Mouse (Mus musculus) yolk sac, embryonic 10.5 days (tissue): ENCODE measurements around the gene Fanca.

ENCODE experiments used
- DNase-seq: peaks from one replicate; pipeline ENCODE4 v3.0.0-alpha.2; 2017; ENCODE audit warnings: low spot score

Fanca gene

DNA sequence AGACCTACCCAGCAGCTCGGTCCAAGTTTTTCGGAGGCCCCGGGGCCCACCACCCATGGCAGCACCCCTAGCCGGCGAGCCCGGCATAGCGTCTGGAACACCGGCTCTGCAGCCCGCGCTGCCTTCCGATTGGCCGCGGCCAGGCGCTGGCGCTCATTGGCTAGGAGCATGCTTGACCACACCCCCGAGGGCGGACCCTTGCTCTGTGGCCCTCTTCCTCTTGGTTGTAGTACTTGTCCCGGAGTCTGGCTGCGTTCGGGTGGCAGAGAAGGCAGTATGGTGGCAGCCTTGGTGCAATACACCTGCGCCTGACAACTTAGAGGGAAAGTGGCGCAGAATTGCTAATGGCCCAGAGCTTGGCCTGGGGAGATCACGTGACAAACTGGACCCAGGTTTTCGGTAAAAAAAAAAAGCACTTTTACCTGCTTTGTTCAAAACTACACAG, at the start of gene Fanca:
Gene Fanca (minus strand): TSS at position 110 of the 445 bp plus-strand sequence.
- peak; percentile 95 for DNase-seq

DNA sequence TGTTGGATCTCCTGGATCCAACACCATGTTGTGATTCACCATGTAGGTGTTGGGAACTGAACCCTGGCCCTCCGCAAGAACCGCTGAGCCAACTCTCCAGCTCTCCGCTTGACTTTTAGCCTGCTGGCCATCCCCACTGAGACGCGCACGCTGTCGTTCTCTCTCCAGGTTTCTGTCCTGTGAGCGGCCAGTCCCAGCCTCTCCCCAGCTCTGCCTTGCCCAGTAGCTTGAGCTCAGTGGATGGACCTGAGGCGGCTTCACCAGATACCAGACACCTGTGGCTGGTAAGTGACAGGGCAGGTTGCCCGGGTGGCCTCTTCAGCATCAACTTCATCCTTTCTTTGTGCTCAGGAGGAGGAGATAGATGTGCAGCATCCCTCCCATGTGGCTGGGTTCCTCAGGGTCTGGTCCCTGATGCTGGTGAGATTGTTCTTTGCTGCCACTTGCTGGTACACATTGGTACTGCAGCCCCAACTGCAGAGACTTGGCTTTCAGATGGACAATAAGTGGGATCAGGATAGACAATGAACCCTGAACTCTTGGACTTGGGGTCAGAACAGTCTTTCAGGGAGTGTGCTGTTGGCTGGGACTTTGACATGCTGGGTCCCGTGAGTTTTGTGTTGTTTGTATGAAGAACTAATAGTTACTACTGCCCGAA, 42.8 kb upstream of the Fanca start:
- DNase-seq = peak; percentile 73

DNA sequence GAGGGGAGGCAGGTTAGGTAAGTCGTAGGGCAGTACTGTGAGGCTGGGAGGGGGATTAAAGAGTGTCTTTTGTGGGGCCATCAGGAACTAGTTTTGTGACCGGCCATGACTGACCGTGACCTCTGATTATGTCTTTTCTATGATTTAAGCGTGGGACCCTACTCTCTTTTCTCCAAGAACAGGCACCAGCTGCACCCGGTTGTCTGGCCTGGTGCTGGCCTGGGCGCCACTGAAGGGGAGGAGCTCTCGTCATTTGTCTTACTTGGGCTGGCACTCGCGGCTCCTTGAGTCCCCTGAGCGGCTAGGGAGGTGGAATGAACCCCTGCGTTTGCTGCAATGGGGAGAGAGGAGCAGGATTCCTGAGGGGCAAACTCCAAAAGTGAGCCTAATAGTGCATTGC, 34.8 kb upstream of the Fanca start:
- DNase-seq = no peak

DNA sequence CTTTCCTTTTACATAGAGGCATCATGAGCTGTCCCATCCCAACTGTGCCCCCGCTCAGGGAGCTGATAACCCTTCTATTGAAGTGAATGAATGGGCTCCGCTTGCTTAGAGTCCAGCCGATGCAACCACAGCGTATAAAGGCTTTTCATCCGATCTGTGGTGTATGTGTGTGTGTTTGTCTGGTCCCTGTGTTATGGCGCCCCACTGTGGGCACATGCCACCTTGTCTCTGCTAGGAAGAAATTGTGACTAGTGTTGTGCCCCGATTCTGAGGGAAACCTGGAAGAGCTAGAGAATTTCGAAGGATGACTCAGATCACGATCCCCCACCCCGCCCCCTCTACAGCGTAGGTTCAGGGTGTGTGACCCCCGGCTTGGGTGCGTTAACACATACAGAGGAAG, 34.4 kb upstream of the Fanca start:
- DNase-seq = no peak

DNA sequence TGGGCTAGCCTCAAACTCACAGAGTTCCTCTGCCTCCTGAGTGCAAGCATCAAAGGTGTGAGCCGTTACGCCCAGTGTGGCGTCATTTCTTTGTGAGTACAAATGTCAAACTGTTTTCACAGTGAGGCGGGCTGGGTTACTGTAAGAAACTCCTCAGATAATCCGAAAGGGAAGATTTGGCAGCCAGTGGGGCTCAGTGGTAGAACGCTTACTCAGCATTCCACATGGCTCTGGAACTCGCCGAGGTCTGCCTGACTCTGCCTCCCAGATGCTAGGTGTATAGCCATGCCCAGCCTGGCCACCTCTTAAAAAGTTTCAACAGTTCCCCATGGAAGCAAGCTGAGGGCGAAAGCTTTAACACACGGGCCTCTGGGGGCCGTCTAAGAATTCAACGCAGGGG, 33.7 kb upstream of the Fanca start:
- no peak for DNase-seq

DNA sequence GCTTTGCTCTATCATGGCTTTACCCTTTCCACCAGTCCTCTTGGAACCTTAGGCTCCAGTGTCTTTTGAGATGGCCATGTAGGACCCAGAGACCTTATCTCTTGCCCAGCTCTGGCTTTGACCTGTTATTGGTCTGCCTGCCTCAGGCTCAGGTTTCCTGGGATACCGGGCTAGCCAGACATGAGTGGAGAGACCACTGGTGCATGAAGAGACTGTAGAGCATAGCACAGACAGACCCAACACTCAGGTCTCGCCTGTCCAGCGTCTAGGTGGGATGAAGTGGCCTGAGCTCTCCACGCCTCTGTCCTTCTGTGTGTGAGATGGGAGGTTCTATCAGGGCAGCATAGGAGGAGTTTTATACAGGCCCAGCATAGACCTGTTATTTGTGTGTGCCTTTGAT, 30.7 kb upstream of the Fanca start:
- DNase-seq = no peak

DNA sequence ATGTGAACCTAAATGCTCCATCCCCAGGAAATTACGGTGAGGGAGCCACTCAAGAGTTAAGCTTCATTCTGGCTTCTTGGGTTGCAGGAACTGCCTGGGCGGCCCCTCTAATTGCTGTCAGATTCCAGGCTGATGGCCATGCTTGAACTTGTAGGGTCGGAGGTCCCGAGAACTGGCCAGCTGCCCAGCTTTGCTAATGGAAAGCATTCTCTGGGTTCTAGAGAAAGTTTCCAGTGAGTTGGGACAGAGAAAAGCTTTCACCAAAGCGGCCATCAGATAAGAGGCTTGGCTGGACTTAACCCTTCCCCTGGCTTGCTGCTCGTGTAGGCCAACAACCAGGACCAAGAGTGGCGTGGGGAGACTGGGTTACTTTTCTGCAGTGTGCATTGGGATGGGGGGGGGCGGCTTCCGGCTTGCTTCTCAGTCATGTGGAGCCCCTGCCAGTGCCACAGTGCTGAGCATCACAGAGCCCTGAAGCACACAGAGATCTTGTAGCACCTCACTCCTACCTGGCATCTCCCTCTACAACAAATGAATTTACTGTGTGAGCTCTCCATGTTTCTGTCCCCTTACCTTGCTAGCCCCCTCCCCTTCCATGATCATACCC, 30.0 kb upstream of the Fanca start:
- DNase-seq = no peak

DNA sequence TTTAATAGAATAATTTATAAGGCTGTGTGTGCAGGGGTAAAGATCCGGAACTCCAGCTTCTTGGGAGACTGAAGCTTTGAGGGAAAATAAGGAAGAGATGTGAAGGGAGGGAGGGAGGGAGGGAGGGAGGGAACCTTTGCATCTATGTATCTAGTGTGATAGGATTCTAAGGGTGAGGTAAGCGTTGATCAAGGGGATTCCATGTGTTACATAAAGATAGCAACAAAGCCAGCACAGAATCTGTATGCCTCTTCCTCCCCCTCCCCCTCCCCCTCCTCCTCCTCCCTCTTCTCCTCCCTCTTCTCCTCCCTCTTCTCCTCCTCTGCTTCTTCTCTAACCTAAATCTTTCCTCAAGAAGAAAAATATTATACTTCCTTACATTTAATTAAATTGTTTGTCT, 28.9 kb upstream of the Fanca start:
- no peak for DNase-seq

DNA sequence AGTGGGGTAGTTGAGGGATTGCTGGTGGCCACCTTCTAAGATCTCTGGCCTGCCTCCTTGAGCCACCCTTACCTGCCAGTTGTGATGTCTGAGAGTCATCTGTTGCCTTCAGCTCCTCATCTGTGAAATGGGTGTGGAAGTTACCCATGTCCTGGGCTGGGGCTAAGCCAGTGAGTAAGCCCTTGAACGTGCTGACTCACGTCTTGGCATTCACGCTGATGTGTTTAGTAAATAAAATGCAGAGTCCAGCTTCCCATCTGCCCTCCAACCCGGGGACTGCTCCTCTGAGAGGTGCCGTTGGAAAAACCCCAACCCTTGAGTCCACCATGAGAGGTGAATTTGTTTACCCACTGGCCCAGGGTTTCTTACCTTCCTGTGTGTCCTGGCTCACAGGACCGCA, 27.5 kb upstream of the Fanca start:
- DNase-seq = no peak

DNA sequence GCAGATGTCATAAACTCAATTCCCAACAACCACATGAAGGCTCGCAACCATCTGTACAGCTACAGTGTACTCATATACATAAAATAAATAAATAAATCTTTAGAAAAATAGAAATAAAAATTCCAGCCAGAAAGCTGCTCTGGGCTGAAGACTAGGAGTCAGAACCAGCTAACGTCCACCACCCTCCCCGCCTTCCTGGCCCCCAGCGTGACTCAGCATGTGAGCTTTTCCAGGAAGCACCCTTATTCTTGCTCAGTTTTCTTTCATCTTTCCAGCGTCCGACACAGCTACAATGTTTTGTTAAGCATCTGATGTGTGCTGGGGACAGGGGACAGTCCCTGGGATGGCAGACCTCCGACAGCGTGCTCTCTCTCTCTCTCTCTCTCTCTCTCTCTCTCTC, 26.8 kb upstream of the Fanca start:
- no peak for DNase-seq

DNA sequence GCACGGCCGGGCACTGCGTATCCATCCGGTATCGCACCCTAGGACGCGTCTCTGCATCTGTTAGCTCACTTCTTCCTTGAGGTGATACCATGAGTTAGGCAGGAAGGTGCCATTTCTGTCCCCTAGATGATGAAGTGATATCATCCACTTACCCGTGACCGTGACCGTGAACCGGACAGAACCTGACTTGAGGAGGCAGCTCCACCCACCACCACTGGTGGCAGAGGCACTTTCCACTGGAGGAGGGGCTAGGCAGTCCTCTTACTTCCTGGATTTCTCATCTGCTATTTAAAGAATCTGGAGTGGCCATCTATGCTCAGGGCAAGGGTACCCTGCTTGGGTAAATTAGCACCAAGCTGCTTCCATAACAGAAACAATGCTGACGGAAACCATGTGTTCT, 25.0 kb upstream of the Fanca start:
- DNase-seq = no peak

DNA sequence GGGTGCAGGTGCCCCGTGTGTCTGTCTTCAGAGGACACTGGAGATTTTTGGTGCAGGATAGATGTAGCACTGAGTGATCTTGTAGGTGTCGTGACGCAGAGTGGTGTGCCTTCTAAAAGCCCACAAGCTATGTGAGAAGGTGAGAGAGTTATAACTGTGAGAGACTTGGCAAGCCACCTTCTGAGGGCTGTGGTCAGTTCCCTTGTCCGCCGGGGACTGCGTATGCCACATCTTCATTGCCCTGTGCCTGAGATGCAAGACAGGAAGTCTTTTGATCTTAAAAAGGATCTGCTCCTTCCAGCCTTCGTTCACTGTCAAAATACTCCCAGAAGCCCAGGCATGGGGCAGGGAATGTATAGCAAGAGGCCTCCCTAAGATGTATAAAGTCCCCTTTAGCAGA, 24.5 kb upstream of the Fanca start:
- DNase-seq = no peak

DNA sequence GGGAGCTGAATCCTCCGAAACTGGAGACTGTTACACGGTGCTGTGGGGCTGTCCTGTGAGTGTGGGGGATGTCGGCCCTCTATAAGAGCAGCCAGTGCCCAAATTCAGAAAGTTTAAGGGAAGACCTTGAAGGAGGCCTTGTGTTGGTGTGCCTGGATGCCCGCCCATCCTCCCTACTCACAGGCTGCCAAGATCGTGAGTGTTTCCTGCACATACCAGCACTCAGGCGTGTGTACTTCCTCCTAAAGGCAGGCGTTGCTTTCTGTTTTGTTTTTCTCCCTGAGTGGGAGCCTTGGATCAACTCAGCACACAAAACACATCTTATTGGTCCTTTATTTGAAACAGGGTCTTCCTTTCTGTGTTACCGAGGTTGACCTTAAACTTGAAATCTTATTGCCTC, 23.9 kb upstream of the Fanca start:
- no peak for DNase-seq

DNA sequence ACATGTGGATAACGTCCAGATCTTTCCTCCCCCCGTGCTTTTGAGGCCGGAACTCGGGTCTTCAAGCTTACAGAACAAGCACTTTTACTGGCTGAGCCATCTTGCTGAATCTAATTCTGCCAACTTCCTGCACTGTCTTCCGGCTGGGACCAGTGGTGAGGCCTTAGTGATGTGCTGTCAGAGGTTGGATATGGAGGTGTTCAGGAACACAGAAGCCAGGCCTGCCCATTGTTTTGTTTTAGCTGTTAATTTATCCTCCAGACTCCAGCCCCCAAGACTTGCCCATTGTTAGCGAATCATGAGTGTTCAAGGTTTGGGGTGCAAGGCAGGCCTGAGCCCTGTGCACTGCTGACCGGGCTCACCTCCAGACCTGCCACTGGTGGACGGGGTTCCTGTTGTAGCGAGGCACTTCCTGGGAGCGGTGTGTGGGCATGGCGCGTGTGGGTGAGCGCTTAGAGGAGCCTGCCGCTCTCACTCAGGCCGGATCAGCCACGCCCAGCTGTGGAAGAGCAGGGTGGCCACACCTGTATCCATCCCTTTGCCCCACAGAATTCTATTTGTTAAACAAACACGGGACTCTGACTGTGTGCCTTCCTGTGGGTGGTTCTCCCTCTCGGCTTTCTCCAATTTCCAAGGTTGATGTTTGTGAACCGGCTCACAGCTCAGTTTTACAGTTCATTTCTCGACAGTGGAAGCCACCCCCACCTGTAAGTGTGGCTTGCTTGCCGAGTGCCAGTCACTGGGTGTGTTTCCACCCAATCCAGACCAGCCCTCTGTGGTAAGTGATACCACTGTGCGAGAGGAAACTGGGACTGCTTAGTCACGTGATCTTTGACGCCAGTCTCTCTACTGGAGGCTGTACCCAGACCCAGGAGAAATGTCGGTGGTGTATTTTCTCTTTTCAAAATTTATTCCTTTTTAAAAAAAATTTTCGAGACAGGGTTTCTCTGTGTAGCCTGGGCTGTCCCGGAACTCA, 23.0 kb upstream of the Fanca start:
- DNase-seq = no peak

DNA sequence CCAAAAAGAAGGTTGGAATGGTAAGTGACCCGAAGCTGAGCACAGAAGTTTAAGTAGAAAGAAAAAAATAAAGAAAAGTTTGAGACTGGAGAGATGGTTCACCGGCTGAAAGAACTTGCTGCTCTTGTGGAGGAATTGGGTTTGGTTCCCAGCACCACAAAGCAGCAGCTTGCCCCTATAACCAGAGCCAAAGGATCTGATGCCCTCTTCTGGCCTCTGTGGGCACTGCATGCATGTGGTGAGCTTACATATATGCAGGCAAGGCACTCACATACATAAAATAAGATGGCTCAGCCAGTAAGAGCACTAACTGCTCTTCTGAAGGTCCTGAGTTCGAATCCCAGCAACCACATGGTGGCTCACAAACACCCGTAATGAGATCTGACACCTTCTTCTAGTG, 21.7 kb upstream of the Fanca start:
- DNase-seq = no peak

DNA sequence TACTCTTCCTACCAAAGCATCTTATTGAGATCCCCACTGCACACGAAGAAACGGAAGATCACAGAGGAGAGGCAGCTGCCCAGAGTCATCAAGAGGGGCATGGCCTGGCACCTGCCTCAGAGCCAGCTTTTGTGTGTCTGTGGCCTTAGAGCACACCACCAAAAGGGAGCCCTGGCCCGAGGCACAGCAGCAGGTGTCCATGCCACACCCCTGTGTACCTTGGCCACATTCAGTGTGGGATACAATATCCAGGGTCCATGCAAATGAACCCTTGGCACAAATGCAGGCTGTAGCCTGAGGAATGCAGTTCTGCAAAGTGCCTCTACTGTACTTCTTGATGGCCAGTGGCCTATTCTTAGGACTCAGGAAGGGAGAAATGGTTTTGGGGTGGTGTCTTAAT, 19.1 kb upstream of the Fanca start:
- DNase-seq = no peak

DNA sequence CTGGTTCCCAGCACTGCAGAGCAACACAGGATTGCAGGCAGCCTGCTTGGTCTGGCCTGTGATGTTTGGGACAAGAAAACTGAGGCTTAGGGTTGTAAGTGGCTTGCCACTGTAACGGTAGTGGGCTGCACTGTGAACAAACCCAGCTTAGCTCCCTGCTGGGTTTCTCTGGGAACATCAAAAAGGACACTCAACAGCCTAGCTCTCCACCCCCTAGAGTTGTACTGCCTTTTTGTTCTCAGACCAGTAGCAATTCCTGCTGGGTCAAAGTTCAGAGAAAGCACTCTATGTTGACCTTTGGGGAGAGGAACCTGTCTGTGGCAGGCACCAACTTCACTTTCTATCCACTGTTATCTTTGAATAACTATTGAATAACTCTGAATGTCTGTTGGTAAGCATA, 16.1 kb upstream of the Fanca start:
- peak; percentile 40 for DNase-seq

DNA sequence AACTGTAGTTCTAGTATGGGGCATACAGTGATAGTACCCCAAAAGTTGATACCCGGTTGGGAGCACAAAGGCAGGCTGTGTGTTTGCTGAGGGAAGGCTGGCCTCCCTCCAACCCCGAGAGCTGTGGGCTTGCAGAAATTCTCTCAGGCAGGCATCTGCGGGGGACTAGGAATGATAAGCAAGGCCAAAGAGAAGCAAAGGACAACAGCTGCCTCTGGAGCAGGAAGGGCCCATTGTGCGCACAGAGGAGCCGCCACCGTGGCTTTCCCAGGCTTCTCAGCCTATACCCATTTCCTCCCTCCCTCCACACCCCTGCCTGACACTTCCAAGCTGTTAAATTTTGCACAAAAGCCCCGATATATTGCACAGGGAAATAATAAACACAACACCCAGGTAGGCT, 15.5 kb upstream of the Fanca start:
- no peak for DNase-seq

DNA sequence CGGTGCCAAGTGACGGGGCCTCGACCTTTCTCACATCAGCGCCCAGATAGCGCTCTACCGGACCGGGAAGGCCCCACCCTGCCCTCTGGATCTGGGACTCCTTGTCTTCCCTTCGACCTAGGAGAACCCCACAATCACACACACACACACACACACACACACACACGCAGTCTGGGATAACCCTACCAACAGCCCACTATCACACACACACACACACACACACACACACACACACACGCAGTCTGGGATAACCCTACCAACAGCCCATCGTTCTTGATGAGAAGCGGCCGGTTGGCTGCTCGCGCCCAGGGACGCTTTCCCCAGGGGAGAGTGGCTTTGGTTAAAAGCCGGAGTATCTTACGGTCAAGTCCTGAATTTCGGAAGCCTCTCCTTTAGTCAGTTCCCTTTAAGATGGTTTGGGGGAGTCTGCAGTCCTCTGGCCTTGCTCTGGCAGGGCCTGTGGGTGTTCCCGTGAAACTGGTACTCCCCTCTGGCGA, 14.8 kb upstream of the Fanca start:
- peak; percentile 9 for DNase-seq

DNA sequence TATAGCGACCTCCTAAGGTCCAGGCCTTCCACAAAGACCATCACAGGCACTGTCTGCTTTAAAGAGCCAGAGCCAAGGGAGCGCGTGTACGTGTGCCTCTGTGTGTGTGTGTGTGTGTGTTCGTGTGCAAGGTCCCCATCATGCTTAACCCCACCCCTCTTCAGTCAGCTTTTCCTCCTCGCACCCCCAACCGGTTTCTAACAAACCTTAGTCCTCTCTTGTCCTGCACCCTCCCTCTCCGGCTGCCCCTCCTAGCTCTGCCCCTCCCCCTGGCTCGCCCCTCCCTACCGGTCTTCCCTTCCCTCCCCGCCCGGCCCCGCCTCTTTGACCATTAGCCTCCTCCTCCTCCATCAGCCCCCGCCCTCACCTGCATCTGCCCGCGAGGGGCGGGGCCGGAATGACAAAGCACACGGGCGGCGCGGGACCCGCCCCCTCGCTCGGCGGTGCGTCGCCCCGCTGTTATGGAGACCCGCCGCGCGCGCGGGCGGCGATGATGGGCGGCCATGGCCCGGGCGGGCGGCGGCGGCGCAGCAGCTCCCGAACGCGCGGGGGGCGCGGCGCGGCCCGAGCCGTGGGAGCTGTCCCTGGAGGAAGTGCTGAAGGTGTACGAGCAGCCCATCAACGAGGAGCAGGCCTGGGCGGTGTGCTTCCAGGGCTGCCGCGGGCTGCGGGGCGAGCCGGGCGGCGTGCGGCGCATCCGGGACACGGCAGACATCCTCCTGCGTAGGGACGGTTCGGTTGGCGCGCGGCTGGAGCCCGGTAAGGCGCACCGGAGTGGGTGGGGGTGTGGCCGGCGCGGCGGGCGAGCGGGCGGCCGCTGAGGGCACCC, 14.1 kb upstream of the Fanca start, which contains the start of gene Spire2:
Gene Spire2 (plus strand): TSS at position 452 of the 829 bp plus-strand sequence.
- DNase-seq = peak; percentile 95

DNA sequence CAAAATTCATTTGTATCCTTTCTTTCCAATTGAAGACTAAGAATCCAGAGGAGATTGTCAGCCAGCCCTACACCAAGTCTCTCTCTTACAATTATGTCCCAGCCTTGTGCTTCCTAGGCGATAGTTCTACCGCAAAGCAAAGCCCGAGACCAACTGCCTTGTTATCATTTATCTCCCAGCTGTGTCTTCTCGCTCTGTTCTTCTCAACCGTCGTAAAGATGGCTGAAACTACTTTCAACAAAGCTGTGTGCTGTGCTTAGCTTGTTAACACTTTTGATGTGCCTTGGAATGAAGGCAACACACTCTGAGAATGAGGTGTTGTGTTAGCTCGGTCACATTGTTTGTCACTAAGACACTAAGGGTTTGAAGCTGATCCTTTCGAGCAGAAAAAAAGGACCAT, 13.4 kb upstream of the Fanca start:
- DNase-seq = no peak

DNA sequence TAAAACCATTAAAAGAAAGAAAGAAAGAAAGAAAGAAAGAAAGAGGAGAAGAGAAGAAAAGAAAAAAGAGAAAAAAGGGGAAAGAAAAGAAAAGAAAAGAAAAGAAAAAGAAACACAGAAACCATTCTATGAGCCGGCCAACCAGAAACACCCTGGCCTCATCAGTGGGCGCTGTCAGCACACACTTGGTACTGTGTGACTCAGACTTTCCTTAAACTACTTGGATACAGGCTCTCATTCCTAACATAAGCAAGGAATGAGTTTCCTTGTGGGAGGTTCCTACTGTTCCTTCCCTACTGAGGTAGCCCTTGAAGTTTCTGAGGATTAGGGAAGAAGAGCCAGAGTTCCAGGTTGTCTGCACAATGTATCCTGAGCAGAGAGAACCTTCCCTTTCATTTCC, 12.9 kb upstream of the Fanca start:
- DNase-seq = no peak
